Mouse (Mus musculus) midbrain, embryonic 10.5 days (tissue): Measurements from ENCODE around the gene Slc9b1. TPM values are rescaled to one million over a fixed set of nuclear protein-coding genes. Genes with fewer than 3 reads are reported as not detected.

Experiments
- DNase-seq: peaks from one replicate; pipeline ENCODE4 v3.0.0-alpha.2; 2017; ENCODE audit warnings: low spot score
- H3K27ac ChIP-seq: fragments of 300-500 bp; sonication (generic); replicated peaks from 2 replicates; pipeline ENCODE4 v1.5.1; 2016; ENCODE audit warnings: mild to moderate bottlenecking
- H3K27me3 ChIP-seq: fragments of 300-500 bp; sonication (generic); 2 replicates; pipeline ENCODE4 v1.6.1; 2016; ENCODE audit warnings: low read depth, mild to moderate bottlenecking; ENCODE audit not compliant: poor library complexity, severe bottlenecking
- H3K36me3 ChIP-seq: fragments of 300-500 bp; sonication (generic); 2 replicates; pipeline ENCODE4 v1.6.1; 2016; ENCODE audit warnings: mild to moderate bottlenecking, moderate library complexity
- H3K4me1 ChIP-seq: fragments of 300-500 bp; sonication (generic); 2 replicates; pipeline ENCODE4 v1.6.1; 2016
- H3K4me3 ChIP-seq: fragments of 300-500 bp; sonication (generic); 2 replicates; pipeline ENCODE4 v1.5.1; 2016; ENCODE audit warnings: mild to moderate bottlenecking, moderate library complexity
- H3K9me3 ChIP-seq: fragments of 300-500 bp; sonication (generic); replicated peaks from 2 replicates; pipeline ENCODE4 v1.6.1; 2016; ENCODE audit warnings: mild to moderate bottlenecking
- WGBS: fragments of 180-500 bp; shearing (Covaris S2); methylation state at CpG from one replicate; pipeline ENCODE4 v1.1.7; 2016; 5-methylcytosine and 5-hydroxymethylcytosine counted together
- polyA plus RNA-seq: library from polyadenylated mRNA; unstranded; fragments of >200 nt; fragmentation: Nextera tagmentation; extraction: Ambion mirVana; gene quantifications from 2 replicates; pipeline ENCODE4 v1.2.1, GENCODE M21; 2016

The Slc9b1 gene
- polyA plus RNA-seq, 1 experiment from 2014 or later, result 0.14 TPM

- peaks cover 8% of the 10 kb centered on the region for H3K4me1 ChIP-seq
- no peak overlapping the region for H3K4me3 ChIP-seq
- H3K36me3 ChIP-seq, result no peaks in the 10 kb centered on the region
- no peak for DNase-seq
- H3K27ac ChIP-seq, result no peak overlapping the region
- WGBS, result 84% methylated on average over 6 of the region's 6 CpGs
- no peaks in the 10 kb centered on the region for H3K9me3 ChIP-seq
- no peaks in the 10 kb centered on the region for H3K27me3 ChIP-seq
These were observed 20.7 kb upstream of the Slc9b1 start for GRCm38 (mm10) chr3:135327176-135327575.

DNA sequence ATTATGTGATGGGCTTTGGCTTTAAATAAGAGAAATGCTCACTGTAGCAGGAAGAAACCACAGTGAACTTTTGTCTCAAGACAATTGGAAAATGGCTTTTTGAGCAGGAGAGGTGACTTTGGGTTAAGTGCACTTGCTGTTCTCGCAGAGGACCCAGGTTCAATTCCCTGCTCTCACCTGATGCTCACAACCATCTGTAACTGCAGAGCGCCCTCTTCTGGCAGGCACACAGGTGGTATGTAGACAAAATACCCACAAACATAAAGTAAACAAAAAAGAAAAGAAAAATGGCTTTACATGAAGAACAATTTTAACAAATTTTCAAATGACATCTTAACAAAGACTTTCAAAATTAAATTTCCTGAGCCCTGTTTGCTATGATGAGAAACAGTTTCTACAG, 20.2 kb upstream of the Slc9b1 start:
- no peak for DNase-seq
- 67% methylated on average over 2 of the region's 2 CpGs for WGBS
- Histone ChIP-seq H3K4me3 (no peak overlapping the region), H3K27ac (no peak overlapping the region), H3K9me3 (no peaks in the 10 kb centered on the region), H3K36me3 (no peaks in the 10 kb centered on the region), H3K27me3 (no peaks in the 10 kb centered on the region), H3K4me1 (peaks cover 12% of the 10 kb centered on the region)

DNA sequence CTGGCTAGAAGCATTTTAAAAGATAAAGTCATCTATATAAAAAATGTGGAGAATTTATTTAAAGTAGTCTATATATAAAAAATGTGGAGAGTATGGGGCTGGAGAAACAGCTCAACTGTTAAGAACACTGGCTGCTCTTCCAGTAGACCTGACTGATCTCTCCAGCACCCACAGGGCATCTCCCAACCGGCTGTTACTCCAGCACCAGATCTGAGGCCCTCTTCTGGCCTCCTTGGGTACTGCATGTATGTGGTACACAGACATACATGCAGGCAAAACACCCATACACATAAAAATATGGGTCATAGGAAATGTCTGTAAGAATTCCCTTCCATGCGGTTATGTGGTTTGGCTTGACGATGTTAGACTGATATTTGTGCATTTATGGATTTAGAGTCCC, 19.3 kb upstream of the Slc9b1 start:
- Histone ChIP-seq H3K27ac (no peak overlapping the region), H3K4me3 (no peak overlapping the region), H3K36me3 (no peaks in the 10 kb centered on the region), H3K27me3 (no peaks in the 10 kb centered on the region), H3K4me1 (peaks cover 15% of the 10 kb centered on the region), H3K9me3 (no peaks in the 10 kb centered on the region)
- DNase-seq, result peak; percentile 56
- 47% methylated on average over 3 of the region's 3 CpGs for WGBS

DNA sequence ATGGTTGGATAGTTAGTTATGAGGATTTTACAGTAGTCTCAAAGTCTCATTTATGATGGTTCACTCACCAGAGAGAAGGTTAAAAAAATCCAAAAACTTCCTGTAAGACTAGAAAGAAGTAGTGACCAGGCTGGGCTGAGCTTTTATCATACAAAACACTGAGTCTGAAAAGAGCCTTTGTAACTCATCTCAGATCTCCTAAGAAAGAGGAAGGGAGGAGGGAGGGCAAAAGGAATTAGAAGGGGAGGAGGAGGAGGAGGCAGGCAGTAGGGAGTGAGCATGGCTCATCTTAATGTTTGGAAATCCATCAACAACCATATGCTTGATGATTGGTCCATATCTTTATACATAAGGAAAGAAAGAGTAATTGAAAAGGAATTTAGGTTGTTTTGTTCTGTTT, 15.1 kb upstream of the Slc9b1 start:
- Histone ChIP-seq H3K27ac (no peak overlapping the region), H3K36me3 (no peaks in the 10 kb centered on the region), H3K27me3 (no peaks in the 10 kb centered on the region), H3K9me3 (no peaks in the 10 kb centered on the region), H3K4me1 (peaks cover 7% of the 10 kb centered on the region), H3K4me3 (no peak overlapping the region)
- no peak for DNase-seq

GRCm38 (mm10) chr3:135333763-135334162, 14.1 kb upstream of the Slc9b1 start:
- Histone ChIP-seq H3K27me3 (no peaks in the 10 kb centered on the region), H3K9me3 (no peaks in the 10 kb centered on the region), H3K36me3 (no peaks in the 10 kb centered on the region), H3K4me3 (no peak overlapping the region), H3K27ac (0 out of 2 replicates have a peak overlapping the region, but pooled peaks have one; percentile 49), H3K4me1 (peaks cover 7% of the 10 kb centered on the region)
- no peak for DNase-seq
- 41% methylated on average over 4 of the region's 4 CpGs for WGBS

- no peaks in the 10 kb centered on the region for H3K27me3 ChIP-seq
- H3K9me3 ChIP-seq, result no peaks in the 10 kb centered on the region
- H3K4me1 ChIP-seq, result no peaks in the 10 kb centered on the region
These were observed 1.2 kb downstream of the Slc9b1 start for GRCm38 (mm10) chr3:135349022-135349421.

GRCm38 (mm10) chr3:135351857-135352256, 4.0 kb downstream of the Slc9b1 start:
- Histone ChIP-seq H3K9me3 (no peaks in the 10 kb centered on the region), H3K4me1 (no peaks in the 10 kb centered on the region), H3K36me3 (no peaks in the 10 kb centered on the region), H3K27ac (no peak overlapping the region), H3K4me3 (no peak overlapping the region), H3K27me3 (no peaks in the 10 kb centered on the region)
- DNase-seq, result no peak
- WGBS, result 95% methylated on average over 3 of the region's 3 CpGs

More at GRCm38 (mm10) chr3:135349022-135349421, 1.2 kb downstream of the Slc9b1 start:
- Histone ChIP-seq H3K4me3 (no peak overlapping the region), H3K36me3 (no peaks in the 10 kb centered on the region), H3K27ac (no peak overlapping the region)
- no peak for DNase-seq

- Histone ChIP-seq H3K9me3 (no peaks in the 10 kb centered on the region), H3K4me3 (no peak overlapping the region), H3K4me1 (no peaks in the 10 kb centered on the region), H3K27me3 (no peaks in the 10 kb centered on the region), H3K36me3 (no peaks in the 10 kb centered on the region), H3K27ac (no peak overlapping the region)
- no peak for DNase-seq
- 90% methylated on average over 4 of the region's 4 CpGs for whole genome bisulfite sequencing
These were observed 9.6 kb downstream of the Slc9b1 start for GRCm38 (mm10) chr3:135357394-135357793.

GRCm38 (mm10) chr3:135375836-135376235, 28.0 kb downstream of the Slc9b1 start:
- no peaks in the 10 kb centered on the region for H3K4me1 ChIP-seq
- H3K4me3 ChIP-seq, result no peak overlapping the region
- WGBS, result 80% methylated on average over 3 of the region's 3 CpGs
- no peak for DNase-seq
- H3K27me3 ChIP-seq, result no peaks in the 10 kb centered on the region
- H3K9me3 ChIP-seq, result no peaks in the 10 kb centered on the region
- H3K36me3 ChIP-seq, result no peaks in the 10 kb centered on the region
- H3K27ac ChIP-seq, result no peak overlapping the region

GRCm38 (mm10) chr3:135377445-135377844, 29.6 kb downstream of the Slc9b1 start:
- WGBS, result 82% methylated on average over 10 of the region's 10 CpGs
- Histone ChIP-seq H3K27ac (no peak overlapping the region), H3K9me3 (no peaks in the 10 kb centered on the region), H3K4me3 (no peak overlapping the region), H3K27me3 (no peaks in the 10 kb centered on the region), H3K4me1 (no peaks in the 10 kb centered on the region), H3K36me3 (no peaks in the 10 kb centered on the region)
- DNase-seq, result no peak

GRCm38 (mm10) chr3:135379868-135380267, 32.0 kb downstream of the Slc9b1 start:
- H3K4me3 ChIP-seq, result no peak overlapping the region
- H3K27ac ChIP-seq, result no peak overlapping the region
- no peaks in the 10 kb centered on the region for H3K36me3 ChIP-seq
- H3K4me1 ChIP-seq, result no peaks in the 10 kb centered on the region
- H3K9me3 ChIP-seq, result no peaks in the 10 kb centered on the region
- 95% methylated on average over 4 of the region's 4 CpGs for WGBS
- H3K27me3 ChIP-seq, result no peaks in the 10 kb centered on the region
- no peak for DNase-seq

- no peak overlapping the region for H3K4me3 ChIP-seq
- no peak overlapping the region for H3K27ac ChIP-seq
- DNase-seq, result no peak
- no peaks in the 10 kb centered on the region for H3K27me3 ChIP-seq
- no peaks in the 10 kb centered on the region for H3K36me3 ChIP-seq
- WGBS, result 86% methylated on average over 6 of the region's 6 CpGs
- H3K9me3 ChIP-seq, result no peaks in the 10 kb centered on the region
- H3K4me1 ChIP-seq, result peaks cover 3% of the 10 kb centered on the region; the same call in 1 of the 2 replicates
These were observed 45.4 kb downstream of the Slc9b1 start for GRCm38 (mm10) chr3:135393186-135393585.

DNA sequence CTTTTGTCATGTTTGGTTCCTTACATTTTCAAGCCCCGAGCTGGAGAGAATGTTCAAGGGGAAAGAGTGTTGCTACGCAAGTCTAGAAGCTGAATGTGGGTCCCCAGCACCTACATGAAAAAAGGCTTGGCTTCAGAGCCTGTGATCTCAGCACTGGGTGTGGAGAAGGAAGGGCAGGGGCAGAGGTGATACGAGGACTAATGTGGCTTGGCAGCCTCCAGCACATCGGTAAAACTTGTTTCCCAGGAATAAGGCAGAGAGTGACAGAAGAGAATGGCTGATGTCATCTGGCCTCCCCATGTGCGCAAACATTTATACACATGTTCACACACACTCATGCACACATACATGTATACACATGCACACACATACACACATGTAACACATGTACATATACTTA, 47.3 kb downstream of the Slc9b1 start:
- no peaks in the 10 kb centered on the region for H3K27me3 ChIP-seq
- peaks cover 2% of the 10 kb centered on the region; the same call in 1 of the 2 replicates for H3K4me1 ChIP-seq
- DNase-seq, result no peak
- H3K4me3 ChIP-seq, result no peak overlapping the region
- 90% methylated on average over 5 of the region's 5 CpGs for WGBS
- no peaks in the 10 kb centered on the region for H3K9me3 ChIP-seq
- H3K27ac ChIP-seq, result no peak overlapping the region
- H3K36me3 ChIP-seq, result no peaks in the 10 kb centered on the region

DNA sequence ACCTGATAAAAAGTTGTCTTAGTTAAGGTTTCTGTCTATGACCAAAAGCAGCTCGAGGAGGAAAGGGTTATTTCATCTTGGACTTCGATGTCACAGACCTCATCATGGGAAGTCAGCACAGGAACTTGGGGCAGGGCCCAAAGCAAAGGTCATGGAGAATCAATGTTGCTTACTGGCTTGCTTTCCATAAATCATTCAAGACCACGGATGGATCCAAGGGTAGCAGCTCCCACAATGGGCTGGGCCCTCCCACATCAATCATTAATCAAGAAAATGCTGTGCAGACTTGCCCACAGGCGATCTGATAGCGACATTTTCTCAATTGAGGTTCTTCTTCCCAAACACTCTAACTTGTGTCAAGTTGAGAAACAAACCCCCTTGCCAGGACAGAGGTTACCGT, 48.3 kb downstream of the Slc9b1 start:
- Histone ChIP-seq H3K4me3 (no peak overlapping the region), H3K27ac (no peak overlapping the region), H3K4me1 (peaks cover 3% of the 10 kb centered on the region; the same call in 1 of the 2 replicates), H3K27me3 (no peaks in the 10 kb centered on the region), H3K36me3 (no peaks in the 10 kb centered on the region), H3K9me3 (no peaks in the 10 kb centered on the region)
- WGBS, result 84% methylated on average over 6 of the region's 6 CpGs
- DNase-seq, result no peak
